Mouse (Mus musculus) heart, postnatal 0 days (tissue): ENCODE results near the gene Nptn.
A peak's percentile ranks its signal among the peaks of the same experiment; 100 is the strongest.

Experiments used
- CTCF ChIP-seq: IDR thresholded peaks from 2 replicates; pipeline ENCODE4 v1.5.1; 2016; ENCODE audit warnings: antibody characterized with exemption, control low read depth, low read depth
- EP300 ChIP-seq: IDR thresholded peaks from 2 replicates; pipeline ENCODE4 v1.6.1; 2016; ENCODE audit warnings: antibody characterized with exemption, low read depth

DNA sequence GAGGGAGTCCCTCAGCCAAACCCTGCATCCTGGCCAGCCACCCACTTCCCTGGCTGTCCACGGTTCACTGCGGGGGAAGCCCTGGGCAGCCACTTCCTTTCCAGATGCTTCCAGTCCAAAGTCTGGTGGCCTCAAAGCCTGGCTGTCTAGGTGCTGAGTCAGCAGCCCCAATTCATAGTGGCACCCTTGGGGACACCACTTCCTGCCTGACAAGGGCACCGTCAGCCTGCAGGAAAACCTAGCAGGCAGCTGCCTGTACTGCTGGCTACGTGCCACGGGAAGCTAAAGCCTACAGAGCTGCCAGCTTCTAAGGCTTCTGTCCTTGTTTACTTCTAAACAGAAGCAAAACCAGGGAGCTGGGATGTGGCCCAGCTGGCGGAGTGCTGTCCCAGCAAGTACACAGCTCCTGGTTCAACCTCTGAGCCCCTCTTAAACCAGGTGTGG is 40.1 kb upstream of the Nptn start:
- TF ChIP-seq CTCF (no peak), EP300 (peak; percentile 89; the same call in 1 of the 2 replicates)
